Comparison of ENCODE assay signal across 9 mouse cellular contexts in genomic region chr11:40149312-40149711, GRCm38 (mm10).
DNase-seq lines count a peak whose midpoint lies in the region; ATAC-seq lines count a peak whose summit lies in the region.
"Had no signal": no experiment of that assay in that cellular context is flagged by ENCODE, and none has a peak within 500 bp of the region (broad histone marks: within the 10 kb centered on the region; RNA-seq: fewer than 3 reads in every experiment).

No protein-coding gene starts in this region.

- H3K27me3 ChIP-seq in kidney, embryonic 16.5 days (ENCODE audit: insufficient read depth, low read length), result no peaks in the 10 kb centered on the region
- 0 out of 2 replicates have a peak, but pooled peaks cover 6% of the 10 kb centered on the region for H3K27me3 ChIP-seq in forebrain, embryonic 13.5 days
- no peaks in the 10 kb centered on the region for H3K27me3 ChIP-seq in stomach, embryonic 15.5 days (replicated peaks)
- no peaks in the 10 kb centered on the region for H3K27me3 ChIP-seq in heart, embryonic 11.5 days (ENCODE audit: control insufficient read depth, insufficient read depth, low read length)
- H3K27me3 ChIP-seq: liver, embryonic 15.5 days had no signal

- no peak overlapping the region for H3K4me3 ChIP-seq in kidney, embryonic 16.5 days (ENCODE audit: low read length)
- H3K4me3 ChIP-seq in forebrain, embryonic 13.5 days, result no peak overlapping the region
- H3K4me3 ChIP-seq in stomach, embryonic 15.5 days (replicated peaks), result no peak overlapping the region
- no peak overlapping the region for H3K4me3 ChIP-seq in heart, embryonic 11.5 days (ENCODE audit: low read depth, low read length)
- H3K4me3 ChIP-seq: liver, embryonic 15.5 days had no signal

- H3K27ac ChIP-seq in kidney, embryonic 16.5 days (ENCODE audit: low read length), result no peak overlapping the region
- H3K27ac ChIP-seq in forebrain, embryonic 13.5 days, result no peak overlapping the region
- H3K27ac ChIP-seq in stomach, embryonic 15.5 days, result no peak overlapping the region
- H3K27ac ChIP-seq in heart, embryonic 11.5 days (ENCODE audit: low read depth, low read length), result no peak overlapping the region
- H3K27ac ChIP-seq: liver, embryonic 15.5 days had no signal

- no peak overlapping the region for H3K4me2 ChIP-seq in kidney, embryonic 16.5 days (replicated peaks; ENCODE audit: low read depth, low read length)
- no peak overlapping the region for H3K4me2 ChIP-seq in forebrain, embryonic 13.5 days
- 0 out of 2 replicates have a peak overlapping the region, but pooled peaks have one; percentile 14 for H3K4me2 ChIP-seq in stomach, embryonic 15.5 days
- no peak overlapping the region for H3K4me2 ChIP-seq in heart, embryonic 11.5 days
- H3K4me2 ChIP-seq: liver, embryonic 15.5 days had no signal

- H3K9ac ChIP-seq in kidney, embryonic 16.5 days (replicated peaks; ENCODE audit: low read length), result no peak overlapping the region
- H3K9ac ChIP-seq in forebrain, embryonic 13.5 days, result no peak overlapping the region
- no peak overlapping the region for H3K9ac ChIP-seq in stomach, embryonic 15.5 days
- no peak overlapping the region for H3K9ac ChIP-seq in heart, embryonic 11.5 days (ENCODE audit: low read depth, low read length)
- H3K9ac ChIP-seq: liver, embryonic 15.5 days had no signal

- peak; percentile 22 for DNase-seq in kidney, adult 18-20 months
- peak; percentile 3 for DNase-seq in adrenal gland, adult 8-10 months
- peak; percentile 35 to 71 for DNase-seq in layer of hippocampus, adult 8-10 months (ENCODE audit: low spot score in 2 of 2)
- DNase-seq in lung, postnatal 36 days, result peak; percentile 8

- H3K36me3 ChIP-seq in kidney, embryonic 16.5 days (ENCODE audit: insufficient read depth, low read length), result no peaks in the 10 kb centered on the region
- H3K36me3 ChIP-seq in forebrain, embryonic 13.5 days (ENCODE audit: poor library complexity, severe bottlenecking), result no peaks in the 10 kb centered on the region
- H3K36me3 ChIP-seq in stomach, embryonic 15.5 days, result no peaks in the 10 kb centered on the region
- H3K36me3 ChIP-seq in heart, embryonic 11.5 days (ENCODE audit: control insufficient read depth, insufficient read depth, low read length), result no peaks in the 10 kb centered on the region
- H3K36me3 ChIP-seq: liver, embryonic 15.5 days had no signal

- ATAC-seq in kidney, embryonic 16.5 days (ENCODE audit: low FRiP score, low TSS enrichment), result no peak
- peak; percentile 27; the same call in 1 of the 2 replicates for ATAC-seq in forebrain, embryonic 13.5 days
- ATAC-seq in stomach, embryonic 15.5 days (ENCODE audit: insufficient read depth, low FRiP score, low read depth), result no peak
- no peak for ATAC-seq in heart, embryonic 11.5 days (replicated peaks; ENCODE audit: insufficient number of reproducible peaks, low FRiP score, low TSS enrichment)

- no peaks in the 10 kb centered on the region for H3K4me1 ChIP-seq in kidney, embryonic 16.5 days (ENCODE audit: insufficient read depth, low read length)
- no peaks in the 10 kb centered on the region for H3K4me1 ChIP-seq in forebrain, embryonic 13.5 days
- no peaks in the 10 kb centered on the region for H3K4me1 ChIP-seq in stomach, embryonic 15.5 days
- H3K4me1 ChIP-seq in heart, embryonic 11.5 days (ENCODE audit: control insufficient read depth, insufficient read depth, low read length), result no peaks in the 10 kb centered on the region
- H3K4me1 ChIP-seq: liver, embryonic 15.5 days had no signal

- whole genome bisulfite sequencing in kidney, embryonic 16.5 days, result 15% methylated on average over 4 of the region's 4 CpGs
- 11% methylated on average over 4 of the region's 4 CpGs for WGBS in forebrain, embryonic 13.5 days
- 6% methylated on average over 4 of the region's 4 CpGs for WGBS in stomach, embryonic 15.5 days
- 27% methylated on average over 4 of the region's 4 CpGs for WGBS in heart, embryonic 11.5 days (ENCODE audit: insufficient replicate concordance)

- H3K9me3 ChIP-seq in kidney, embryonic 16.5 days (ENCODE audit: low read length), result no peaks in the 10 kb centered on the region
- H3K9me3 ChIP-seq in forebrain, embryonic 13.5 days (replicated peaks), result no peaks in the 10 kb centered on the region
- H3K9me3 ChIP-seq in stomach, embryonic 15.5 days, result no peaks in the 10 kb centered on the region
- no peaks in the 10 kb centered on the region for H3K9me3 ChIP-seq in heart, embryonic 11.5 days (replicated peaks; ENCODE audit: control insufficient read depth, low read length)
- H3K9me3 ChIP-seq: liver, embryonic 15.5 days had no signal

Comparison
In these comparisons a context has a peak if more than half of its experiments do, and no peak if none do; other contexts are left out.
1. DNase-seq: peak in every context shown above with its lines; median percentile 53 in layer of hippocampus, adult 8-10 months; 22 in kidney, adult 18-20 months; 8 in lung, postnatal 36 days; 3 in adrenal gland, adult 8-10 months.